Mouse (Mus musculus) neutrophil, adult 65 days (primary cell): ENCODE data around the gene Gm21764. TPM values are rescaled to one million over a fixed set of nuclear protein-coding genes. Genes with fewer than 3 reads are reported as not detected.

Experiments
- total RNA-seq: library from RNA; stranded (reverse); gene quantifications from 2 replicates; pipeline ENCODE4 v1.2.4, GENCODE M21; 2023

Gm21764 gene
- not detected in 2 replicates for total RNA-seq

DNA sequence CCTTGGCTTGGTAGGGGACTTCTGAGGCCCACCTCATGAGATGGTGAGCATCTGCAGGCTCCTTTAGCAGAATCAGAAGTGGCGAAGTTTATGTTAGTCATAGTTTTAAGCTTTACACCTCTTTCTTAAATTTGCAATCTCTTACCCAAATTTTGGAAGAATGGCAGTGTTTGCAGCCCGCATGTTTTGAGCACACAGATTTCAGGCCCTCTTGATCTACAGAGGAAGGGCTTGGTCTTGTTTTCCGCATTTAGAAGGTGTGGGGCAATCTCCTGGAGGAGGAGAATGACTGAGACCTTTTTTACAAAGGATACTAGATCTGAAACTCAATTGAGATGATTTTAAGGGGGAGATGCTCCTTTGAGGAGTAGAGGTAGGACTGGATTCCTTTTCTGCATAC, at the start of gene Gm21764:
Gene Gm21764, minus strand, starts transcription at position 101 of the 400 bp plus-strand sequence.

DNA sequence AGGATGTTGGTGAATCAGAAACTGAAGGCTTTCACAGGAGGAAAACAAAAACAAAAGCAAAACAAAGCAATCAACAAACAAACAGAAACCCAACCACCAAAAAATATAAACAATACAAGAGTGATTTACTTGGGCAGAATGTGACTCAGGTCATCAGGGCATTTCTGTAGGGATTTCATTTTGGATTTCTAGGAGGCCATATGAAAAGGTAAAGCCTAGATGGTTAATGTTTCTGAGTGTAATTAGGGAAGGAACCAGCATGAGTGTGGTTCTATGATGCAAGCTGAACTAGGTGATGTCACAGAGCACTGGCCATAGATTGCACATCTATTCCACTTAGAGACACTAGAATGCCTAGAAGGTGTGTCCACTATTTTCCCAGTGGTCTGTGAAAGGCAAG, 27.2 kb upstream of the Gm21764 start, which contains the start of gene Ssty1:
Gene Ssty1, plus strand, starts transcription at position 301 of the 400 bp plus-strand sequence.

Other genes starting within 250 kb of the Gm21764 start
- gene Gm21904, start 215.5 kb downstream of the Gm21764 start, total RNA-seq = not detected in 2 replicates
- gene Gm20772, start 187.1 kb downstream of the Gm21764 start, total RNA-seq = not detected in 2 replicates
- gene Gm20831, start 187.1 kb downstream of the Gm21764 start, total RNA-seq = not detected in 2 replicates
- not detected in 2 replicates for gene Srsy, start 124.5 kb downstream of the Gm21764 start, total RNA-seq
- not detected in 2 replicates for gene Ssty1, start 27.3 kb upstream of the Gm21764 start, total RNA-seq